Mouse (Mus musculus) hindbrain, embryonic 16.5 days (tissue): ENCODE measurements around the gene Etl4. TPM values are rescaled to one million over a fixed set of nuclear protein-coding genes. Genes with fewer than 3 reads are reported as not detected.

ENCODE experiments used
- ATAC-seq: fragments of 200-750 bp; cut with Nextera tagmentation; 2 replicates; pipeline ENCODE4 v1.8.0; 2017; ENCODE audit warnings: moderate TSS enrichment, moderate library complexity
- H3K27ac ChIP-seq: fragments of 300-500 bp; sonication (generic); 2 replicates; pipeline ENCODE4 v1.5.1; 2014; ENCODE audit warnings: low read depth, mild to moderate bottlenecking, control low read depth, low read length, moderate library complexity
- H3K27me3 ChIP-seq: fragments of 300-500 bp; sonication (generic); replicated peaks from 2 replicates; pipeline ENCODE4 v1.6.1; 2014; ENCODE audit warnings: low read length; ENCODE audit not compliant: control insufficient read depth, insufficient read depth
- H3K36me3 ChIP-seq: fragments of 300-500 bp; sonication (generic); 2 replicates; pipeline ENCODE4 v1.6.1; 2014; ENCODE audit warnings: mild to moderate bottlenecking, low read length, moderate library complexity, mixed read lengths; ENCODE audit not compliant: control insufficient read depth, insufficient read depth
- H3K4me1 ChIP-seq: fragments of 300-500 bp; sonication (generic); 2 replicates; pipeline ENCODE4 v1.6.1; 2014; ENCODE audit warnings: low read depth, low read length; ENCODE audit not compliant: control insufficient read depth, insufficient read depth
- H3K4me2 ChIP-seq: fragments of 300-500 bp; sonication (generic); 2 replicates; pipeline ENCODE4 v1.6.1; 2014; ENCODE audit warnings: mild to moderate bottlenecking, low read length, control low read depth, moderate library complexity
- H3K4me3 ChIP-seq: fragments of 300-500 bp; sonication (generic); 2 replicates; pipeline ENCODE4 v1.5.1; 2014; ENCODE audit warnings: mild to moderate bottlenecking, low read length, control low read depth, moderate library complexity
- H3K9ac ChIP-seq: fragments of 300-500 bp; sonication (generic); 2 replicates; pipeline ENCODE4 v1.6.1; 2014; ENCODE audit warnings: low read depth, mild to moderate bottlenecking, control low read depth, low read length, moderate library complexity
- H3K9me3 ChIP-seq: fragments of 300-500 bp; sonication (generic); 2 replicates; pipeline ENCODE4 v1.6.1; 2014; ENCODE audit warnings: mild to moderate bottlenecking, low read length, moderate library complexity; ENCODE audit not compliant: control insufficient read depth
- WGBS: fragments of 180-500 bp; shearing (Covaris S2); extraction: QIAGEN DNeasy Blood & Tissue Kit; methylation state at CpG from one replicate; pipeline ENCODE4 v1.1.7; 2014; 5-methylcytosine and 5-hydroxymethylcytosine counted together
- polyA plus RNA-seq: library from polyadenylated mRNA; unstranded; fragments of >200 nt; fragmentation: Nextera tagmentation; extraction: Ambion mirVana; gene quantifications from 2 replicates; pipeline ENCODE4 v1.2.1, GENCODE M21; 2015

Gene Etl4
- polyA plus RNA-seq, 1 experiment from 2014 or later, result 5.0 TPM

DNA sequence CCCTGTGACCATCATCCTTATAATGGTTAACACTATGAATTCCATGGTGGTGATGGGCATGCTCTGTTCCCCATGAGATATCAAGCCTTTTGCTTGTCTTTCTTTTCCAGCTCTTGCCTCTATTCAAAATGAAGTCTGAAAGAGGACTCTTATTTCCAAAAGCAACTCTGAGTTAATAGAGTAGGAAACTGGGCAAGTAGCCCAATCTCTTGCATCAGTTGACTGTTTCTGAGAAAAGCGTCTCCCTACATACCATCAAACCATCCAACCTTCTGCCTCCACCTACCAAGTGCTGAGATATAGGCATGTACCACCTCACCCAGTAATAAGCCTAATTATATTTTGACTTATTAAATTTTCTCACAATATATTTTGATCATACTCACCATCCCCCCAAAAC lies 658.9 kb downstream of the Etl4 start:
- Histone ChIP-seq H3K9me3 (no peaks in the 10 kb centered on the region), H3K4me1 (no peaks in the 10 kb centered on the region), H3K27ac (no peak overlapping the region), H3K36me3 (no peaks in the 10 kb centered on the region), H3K27me3 (no peaks in the 10 kb centered on the region), H3K9ac (no peak overlapping the region), H3K4me2 (no peak overlapping the region), H3K4me3 (no peak overlapping the region)
- 79% methylated on average over 1 of the region's 1 CpGs for WGBS
- no peak for ATAC-seq

DNA sequence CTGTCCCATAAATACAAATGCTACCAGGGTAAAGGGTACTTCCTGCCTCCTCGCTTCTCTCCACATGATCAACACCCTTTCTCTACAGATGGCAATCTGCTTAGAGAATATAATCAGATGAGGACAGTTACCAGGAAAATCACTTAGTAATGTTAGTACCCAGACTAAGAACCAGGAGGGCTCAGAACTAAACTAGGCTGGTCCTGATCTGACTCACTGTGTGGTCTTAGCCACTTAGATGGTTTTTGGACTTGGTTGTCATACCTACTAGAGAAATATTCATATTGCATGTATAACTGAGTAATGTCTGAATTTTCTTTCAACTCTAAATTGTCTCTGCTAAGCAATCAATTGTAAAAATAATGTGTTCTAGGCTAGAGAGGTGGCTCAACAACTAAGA lies 662.4 kb downstream of the Etl4 start:
- no peak overlapping the region for H3K27ac ChIP-seq
- H3K4me1 ChIP-seq, result no peaks in the 10 kb centered on the region
- WGBS, result 97% methylated on average over 1 of the region's 1 CpGs
- no peak overlapping the region for H3K4me2 ChIP-seq
- no peaks in the 10 kb centered on the region for H3K27me3 ChIP-seq
- no peak overlapping the region for H3K9ac ChIP-seq
- H3K36me3 ChIP-seq, result no peaks in the 10 kb centered on the region
- H3K4me3 ChIP-seq, result no peak overlapping the region
- no peaks in the 10 kb centered on the region for H3K9me3 ChIP-seq
- ATAC-seq, result no peak

DNA sequence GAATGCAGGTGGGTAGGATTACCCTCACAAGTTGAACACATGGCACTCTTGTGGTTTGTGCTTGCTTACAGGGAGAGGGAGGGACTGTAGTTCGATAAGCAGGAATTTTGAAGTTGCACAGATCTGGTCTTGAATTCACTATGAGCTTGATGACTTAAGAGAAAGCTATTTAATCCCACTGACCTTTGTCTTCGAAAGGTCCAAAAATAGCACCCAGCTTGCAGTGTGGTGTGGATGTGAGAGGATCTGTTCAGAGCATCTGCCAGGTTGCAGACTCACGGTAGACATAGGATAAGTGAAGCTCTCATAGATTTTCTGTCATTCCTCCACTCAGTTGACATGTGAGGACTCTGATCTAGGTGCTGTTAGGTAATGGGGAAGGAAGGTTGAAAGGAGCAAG lies 670.8 kb downstream of the Etl4 start:
- Histone ChIP-seq H3K4me3 (no peak overlapping the region), H3K27me3 (no peaks in the 10 kb centered on the region), H3K4me1 (no peaks in the 10 kb centered on the region), H3K27ac (no peak overlapping the region), H3K9me3 (no peaks in the 10 kb centered on the region), H3K9ac (no peak overlapping the region), H3K36me3 (no peaks in the 10 kb centered on the region), H3K4me2 (no peak overlapping the region)
- WGBS, result 87% methylated on average over 3 of the region's 3 CpGs
- no peak for ATAC-seq

DNA sequence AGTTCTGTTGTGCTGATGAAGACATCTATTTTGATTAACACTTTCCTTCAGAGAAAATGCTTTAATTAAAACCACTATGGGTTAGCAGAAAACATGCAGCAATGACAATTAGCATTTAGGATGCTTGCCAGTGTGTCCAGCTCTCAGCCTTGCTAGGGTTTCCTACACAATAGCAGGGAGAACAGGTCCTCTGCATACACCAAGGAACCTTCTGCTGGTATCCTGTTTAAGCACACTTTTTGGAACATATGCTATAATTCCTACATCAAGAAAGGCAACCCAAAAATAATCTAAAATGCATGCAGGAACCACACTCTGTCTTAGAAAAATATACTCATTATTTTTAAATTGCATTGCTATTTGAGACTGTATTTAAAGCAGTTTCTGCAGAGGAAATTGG lies 673.5 kb downstream of the Etl4 start:
- ATAC-seq, result no peak
- Histone ChIP-seq H3K4me3 (no peak overlapping the region), H3K4me2 (no peak overlapping the region), H3K36me3 (no peaks in the 10 kb centered on the region), H3K4me1 (no peaks in the 10 kb centered on the region), H3K27ac (no peak overlapping the region), H3K9me3 (no peaks in the 10 kb centered on the region), H3K9ac (no peak overlapping the region), H3K27me3 (no peaks in the 10 kb centered on the region)

DNA sequence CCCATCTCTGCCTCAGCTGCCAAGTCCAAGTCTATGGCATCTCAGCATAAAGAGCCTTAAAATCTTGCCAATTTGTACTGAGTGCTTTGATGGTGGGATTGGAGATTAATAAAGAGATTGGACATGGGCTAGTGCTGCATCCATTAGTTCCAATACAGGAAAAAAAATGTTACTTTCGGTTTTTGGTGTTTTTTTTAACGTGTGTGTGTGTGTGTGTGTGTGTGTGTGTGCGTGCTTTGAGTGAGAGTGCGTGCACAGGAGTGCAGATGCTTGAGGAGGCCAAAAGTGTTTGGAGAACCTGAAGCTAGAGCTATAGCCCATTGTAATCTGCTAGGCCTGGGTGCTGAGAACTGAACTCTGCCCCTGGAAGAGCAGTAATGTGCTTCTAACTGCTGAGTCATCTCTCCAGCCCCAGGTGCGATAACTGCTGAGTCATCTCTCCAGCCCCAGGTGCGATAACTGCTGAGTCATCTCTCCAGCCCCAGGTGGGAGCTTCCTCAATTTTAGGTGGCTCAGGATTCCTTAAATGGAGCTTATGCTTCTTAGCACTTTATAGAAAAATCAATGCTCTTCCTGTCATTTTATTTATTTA lies 674.1 kb downstream of the Etl4 start:
- Histone ChIP-seq H3K4me2 (no peak overlapping the region), H3K9me3 (no peaks in the 10 kb centered on the region), H3K27ac (no peak overlapping the region), H3K9ac (no peak overlapping the region), H3K27me3 (no peaks in the 10 kb centered on the region), H3K4me3 (no peak overlapping the region), H3K4me1 (no peaks in the 10 kb centered on the region), H3K36me3 (no peaks in the 10 kb centered on the region)
- ATAC-seq, result no peak
- WGBS, result 90% methylated on average over 6 of the region's 6 CpGs

DNA sequence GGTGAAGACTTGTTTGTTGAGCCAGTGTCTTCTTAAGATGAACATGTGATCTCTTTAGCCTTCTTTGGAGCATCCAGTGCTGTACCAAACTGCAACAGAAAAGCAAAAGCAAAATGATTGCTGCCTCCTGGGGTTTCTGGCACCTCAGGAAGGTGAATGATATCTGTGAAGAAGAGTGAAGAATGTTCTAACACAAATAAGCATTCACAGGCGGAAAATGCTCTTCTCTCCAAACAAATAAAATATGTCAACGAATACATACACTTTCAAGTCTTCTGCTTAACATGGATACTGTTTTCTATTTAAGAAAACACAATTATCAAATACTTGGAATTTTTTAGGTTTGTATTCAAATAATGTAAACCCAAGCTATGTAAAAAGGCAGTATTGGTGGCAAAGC lies 678.3 kb downstream of the Etl4 start:
- H3K4me2 ChIP-seq, result no peak overlapping the region
- H3K27me3 ChIP-seq, result no peaks in the 10 kb centered on the region
- no peaks in the 10 kb centered on the region for H3K4me1 ChIP-seq
- H3K36me3 ChIP-seq, result no peaks in the 10 kb centered on the region
- no peak overlapping the region for H3K27ac ChIP-seq
- 94% methylated on average over 2 of the region's 2 CpGs for WGBS
- H3K9ac ChIP-seq, result no peak overlapping the region
- no peak overlapping the region for H3K4me3 ChIP-seq
- ATAC-seq, result no peak
- no peaks in the 10 kb centered on the region for H3K9me3 ChIP-seq

DNA sequence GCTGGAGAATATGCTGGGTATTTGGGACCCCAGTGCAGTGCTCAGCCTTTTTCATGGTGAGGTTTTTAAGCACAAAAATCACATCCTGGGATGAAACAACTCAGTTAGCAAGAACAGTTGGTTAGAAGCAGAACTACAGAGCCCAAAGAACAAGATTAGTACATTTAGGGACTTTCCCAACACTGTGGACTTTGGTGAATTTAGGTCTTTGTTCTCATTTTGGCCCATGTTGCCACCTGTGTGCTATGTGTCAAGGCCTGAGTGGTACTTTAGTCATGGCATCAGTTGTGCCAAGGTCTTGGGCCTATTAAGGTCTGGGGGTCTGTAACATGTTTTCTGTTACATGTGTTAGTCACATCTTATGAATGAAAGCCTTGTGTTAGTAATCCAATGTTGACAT lies 679.1 kb downstream of the Etl4 start:
- no peaks in the 10 kb centered on the region for H3K36me3 ChIP-seq
- H3K9me3 ChIP-seq, result no peaks in the 10 kb centered on the region
- H3K4me1 ChIP-seq, result no peaks in the 10 kb centered on the region
- H3K4me3 ChIP-seq, result no peak overlapping the region
- ATAC-seq, result no peak
- H3K9ac ChIP-seq, result no peak overlapping the region
- no peak overlapping the region for H3K4me2 ChIP-seq
- H3K27ac ChIP-seq, result no peak overlapping the region
- no peaks in the 10 kb centered on the region for H3K27me3 ChIP-seq

DNA sequence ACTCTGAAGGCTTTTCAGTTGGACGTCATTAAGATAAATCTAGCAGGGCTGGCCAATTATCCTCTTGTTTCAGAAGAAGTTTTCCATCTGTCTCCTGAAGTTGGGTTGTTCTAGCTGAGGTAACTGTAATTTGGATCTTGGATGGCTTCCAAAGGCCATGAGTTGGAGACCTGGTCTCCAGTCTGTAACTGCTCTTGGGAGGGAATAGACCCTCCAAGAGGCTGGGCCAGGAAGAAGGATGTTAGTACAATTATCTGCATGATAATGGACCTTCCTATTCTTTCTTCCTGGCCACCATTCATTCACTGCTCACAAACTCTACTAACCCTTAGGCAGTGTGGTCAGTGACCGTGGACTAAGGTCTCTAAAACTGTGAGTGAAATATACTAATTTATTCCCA lies 684.5 kb downstream of the Etl4 start:
- no peak for ATAC-seq
- Histone ChIP-seq H3K9me3 (no peaks in the 10 kb centered on the region), H3K27me3 (no peaks in the 10 kb centered on the region), H3K27ac (no peak overlapping the region), H3K36me3 (no peaks in the 10 kb centered on the region), H3K4me3 (no peak overlapping the region), H3K4me1 (no peaks in the 10 kb centered on the region), H3K9ac (no peak overlapping the region), H3K4me2 (no peak overlapping the region)
- WGBS, result 78% methylated on average over 2 of the region's 2 CpGs

DNA sequence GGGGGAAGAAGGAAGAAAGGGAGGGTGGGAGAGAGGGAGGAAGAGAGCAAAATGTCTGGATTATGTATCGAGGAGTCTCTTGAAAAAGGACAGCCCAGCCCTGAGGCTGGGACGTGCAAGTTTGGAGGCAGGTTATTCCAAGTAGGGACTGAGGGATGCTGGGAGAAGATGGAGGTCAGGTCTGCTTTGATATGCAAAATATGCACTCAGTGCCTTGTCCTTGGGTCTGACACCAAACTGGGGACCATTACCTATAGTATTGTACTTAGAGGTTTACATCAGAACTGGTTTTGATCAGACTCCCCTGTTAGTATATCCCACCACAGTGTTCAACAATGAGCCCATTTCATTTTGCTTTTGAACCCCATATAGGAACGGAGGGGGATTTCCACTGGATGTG lies 685.4 kb downstream of the Etl4 start:
- ATAC-seq, result no peak
- H3K4me1 ChIP-seq, result no peaks in the 10 kb centered on the region
- no peak overlapping the region for H3K9ac ChIP-seq
- H3K27me3 ChIP-seq, result no peaks in the 10 kb centered on the region
- H3K27ac ChIP-seq, result no peak overlapping the region
- H3K4me2 ChIP-seq, result no peak overlapping the region
- H3K4me3 ChIP-seq, result no peak overlapping the region
- no peaks in the 10 kb centered on the region for H3K36me3 ChIP-seq
- H3K9me3 ChIP-seq, result no peaks in the 10 kb centered on the region
- 88% methylated on average over 3 of the region's 3 CpGs for WGBS

DNA sequence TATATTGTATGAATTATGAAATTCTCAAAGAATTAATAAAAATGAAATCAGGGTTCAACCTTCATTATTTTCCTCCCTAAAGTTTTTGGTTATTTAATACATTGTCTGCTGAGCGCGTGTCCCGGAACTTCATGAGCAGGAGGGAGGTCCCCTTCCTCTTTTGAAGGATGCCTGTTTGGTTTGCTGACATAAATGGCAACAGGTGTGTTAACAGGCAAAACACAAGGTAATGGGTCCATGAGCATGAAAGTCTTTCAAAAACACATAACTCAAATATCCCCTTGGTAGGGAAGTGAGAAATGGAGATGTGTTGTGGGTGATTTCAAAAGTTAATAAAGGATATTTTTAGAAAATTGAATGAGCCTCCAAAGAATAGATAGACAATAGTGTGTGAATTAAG lies 687.0 kb downstream of the Etl4 start:
- Histone ChIP-seq H3K4me2 (no peak overlapping the region), H3K36me3 (no peaks in the 10 kb centered on the region), H3K9ac (no peak overlapping the region), H3K4me3 (no peak overlapping the region), H3K27me3 (no peaks in the 10 kb centered on the region), H3K4me1 (no peaks in the 10 kb centered on the region), H3K27ac (no peak overlapping the region), H3K9me3 (no peaks in the 10 kb centered on the region)
- ATAC-seq, result no peak
- WGBS, result 92% methylated on average over 3 of the region's 3 CpGs
